Mouse (Mus musculus) kidney, postnatal 36 days (tissue): Measurements from ENCODE around the gene Numbl.

Experiments
- DNase-seq, 2 experiments: peaks; one replicate each; pipeline ENCODE4 v3.0.0; 2021 to 2022; ENCODE audit warnings: mixed read lengths in 2 of 2

The Numbl gene

DNA sequence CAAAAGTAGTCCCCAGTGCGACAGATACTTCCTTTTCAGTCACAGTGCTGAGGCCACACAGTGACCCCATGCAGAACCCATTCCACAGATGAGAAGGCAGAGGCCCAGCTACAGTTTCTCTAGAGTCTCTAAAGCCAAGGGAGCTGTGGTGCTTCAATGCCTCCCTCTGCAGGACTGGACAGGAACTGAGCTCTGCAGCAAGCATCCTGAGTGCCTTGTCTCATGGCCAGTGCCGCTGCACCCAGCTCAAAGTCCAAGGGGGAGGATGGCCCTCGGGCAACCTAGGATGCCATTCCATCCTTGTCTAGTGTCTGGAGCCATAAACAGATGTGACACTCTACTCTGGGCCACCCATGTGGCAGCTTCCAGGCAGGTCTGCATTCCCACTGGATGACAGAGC, 2.5 kb upstream of the Numbl start:
- DNase-seq, result peak; percentile 61 to 80

DNA sequence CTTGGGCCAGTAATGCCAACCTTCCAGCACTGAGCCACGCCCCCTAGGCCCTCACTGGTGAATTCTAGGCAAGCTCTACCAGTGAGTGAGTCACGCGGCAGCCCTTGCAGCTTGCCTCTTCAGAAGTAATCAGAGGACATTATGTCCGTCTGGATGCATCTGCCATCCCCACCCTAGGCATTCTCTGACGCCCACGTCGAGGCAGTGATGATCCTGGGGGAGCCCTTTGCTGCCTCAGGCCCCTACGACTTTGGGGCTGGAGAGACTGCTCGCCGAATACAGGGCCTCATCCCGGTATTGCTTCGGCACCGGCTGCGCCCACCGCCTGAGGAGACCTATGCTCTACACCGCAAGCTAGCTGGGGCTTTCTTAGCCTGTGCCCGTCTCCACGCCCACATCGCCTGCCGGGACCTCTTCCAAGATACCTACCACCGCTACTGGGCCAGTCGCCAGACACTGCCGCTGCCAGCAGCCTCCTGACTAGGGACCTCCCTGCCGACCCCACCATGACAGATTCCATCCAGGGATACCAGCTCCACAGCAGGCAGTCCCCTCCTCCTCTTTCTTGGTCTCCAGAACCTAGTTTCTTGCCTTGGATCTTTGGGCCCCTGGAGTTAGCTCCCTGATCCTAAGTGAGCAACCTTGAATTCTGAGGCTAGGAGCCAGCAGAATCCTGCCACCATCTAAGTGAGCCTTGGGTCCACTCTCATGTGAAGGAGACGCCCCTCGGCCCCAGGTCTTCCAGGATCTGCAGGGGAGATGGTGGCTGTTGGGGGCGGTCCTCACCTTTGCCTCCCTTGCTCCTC, 984 bp upstream of the Numbl start:
- DNase-seq, result peak; percentile 48 to 74

DNA sequence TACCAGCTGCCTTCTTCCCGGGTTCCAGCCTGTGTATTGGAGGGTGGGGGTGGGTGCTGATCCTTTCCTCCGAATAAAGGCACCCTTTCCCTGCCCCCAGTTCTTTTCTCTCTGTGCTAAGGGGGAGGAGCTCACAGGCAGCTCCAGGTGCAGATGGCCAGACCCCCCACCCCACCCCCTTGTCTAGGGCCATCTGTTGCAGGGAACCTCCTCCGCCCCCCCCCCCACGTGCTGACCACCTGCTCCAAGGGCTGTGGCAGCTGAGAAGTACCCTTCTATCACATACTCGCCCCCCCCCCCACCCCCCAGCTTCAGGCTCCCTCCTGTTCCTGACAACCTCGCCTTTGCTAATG, 405 bp upstream of the Numbl start:
- DNase-seq, result no peak

DNA sequence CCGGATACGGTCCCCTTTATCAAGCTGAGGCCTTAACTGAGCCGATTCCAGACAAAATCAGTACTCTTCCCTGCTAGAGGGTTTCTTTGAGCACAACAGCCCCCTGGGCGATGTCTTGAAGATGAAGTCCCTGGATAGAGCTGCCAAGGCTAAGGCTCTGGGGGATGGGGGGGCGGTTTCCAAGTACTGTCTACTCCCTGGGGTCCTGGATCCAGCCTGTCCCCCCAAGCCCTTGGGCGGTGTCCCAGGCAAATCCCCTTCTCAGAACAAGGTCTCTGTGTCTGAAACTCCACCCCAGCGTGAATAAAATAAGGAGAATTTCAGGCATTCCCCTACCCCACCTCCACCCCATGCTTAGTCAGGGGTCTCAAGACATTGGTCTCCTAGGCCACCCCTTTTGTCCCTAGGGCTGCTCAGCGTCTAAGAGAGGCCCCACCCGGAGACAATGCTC, 1.1 kb downstream of the Numbl start:
- no peak for DNase-seq

DNA sequence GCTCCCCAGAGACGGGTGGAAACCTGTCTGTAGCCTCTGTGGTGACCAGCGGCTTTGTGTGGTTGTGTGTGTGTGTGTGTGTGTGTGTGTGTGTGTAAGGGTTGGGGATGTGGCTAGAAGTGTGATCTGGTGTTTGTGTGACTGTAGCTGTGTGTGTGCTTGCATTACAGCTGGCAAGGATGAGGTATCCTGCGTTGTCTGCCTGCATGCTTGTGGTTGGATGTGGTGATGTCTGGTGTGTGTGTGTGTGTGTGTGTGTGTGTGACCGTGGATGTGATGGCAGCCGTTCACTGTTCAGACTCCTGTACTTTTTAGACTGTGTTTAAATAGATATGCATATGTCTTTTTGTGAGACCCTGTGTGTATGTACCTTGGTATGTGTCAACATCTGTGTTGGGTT, 1.5 kb downstream of the Numbl start:
- DNase-seq, result no peak

DNA sequence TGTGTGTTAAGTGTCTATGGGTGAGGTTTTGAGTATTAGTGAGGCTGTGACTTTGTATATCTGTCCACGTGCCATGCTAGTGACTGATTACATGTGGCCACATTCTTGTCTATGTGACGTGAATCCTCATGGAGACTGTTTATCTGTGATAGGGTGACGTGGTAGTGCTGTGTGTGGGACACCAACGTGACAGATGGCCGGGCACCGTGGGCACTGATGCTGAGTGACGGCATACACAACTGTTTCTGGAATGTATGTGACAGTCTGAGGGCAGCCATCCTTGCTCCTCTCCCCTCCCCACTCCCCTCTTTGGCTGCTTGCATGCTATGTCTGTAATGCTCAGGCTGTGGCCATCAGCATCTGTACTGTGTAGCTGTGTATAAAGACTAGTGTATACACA, 2.6 kb downstream of the Numbl start:
- no peak for DNase-seq

DNA sequence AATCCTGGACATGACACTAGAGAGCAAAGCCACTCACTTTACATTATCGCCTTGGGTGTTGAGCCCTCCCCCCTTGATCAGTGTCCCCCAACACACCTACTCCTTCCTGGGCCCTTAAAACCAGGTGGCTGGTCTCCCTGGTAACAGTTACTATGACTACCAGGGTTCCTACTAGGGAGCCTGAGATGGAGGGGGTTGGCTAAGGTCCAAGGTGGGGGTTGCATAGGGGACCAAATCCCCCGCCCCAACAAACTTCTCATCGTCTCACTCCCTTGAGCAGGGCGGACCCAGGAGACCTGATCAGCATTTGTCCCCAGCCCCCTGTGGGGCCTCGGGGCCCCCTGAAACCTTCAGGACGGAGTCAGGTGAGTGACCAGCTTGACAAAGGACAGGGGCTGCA, 3.7 kb downstream of the Numbl start:
- DNase-seq, result no peak

DNA sequence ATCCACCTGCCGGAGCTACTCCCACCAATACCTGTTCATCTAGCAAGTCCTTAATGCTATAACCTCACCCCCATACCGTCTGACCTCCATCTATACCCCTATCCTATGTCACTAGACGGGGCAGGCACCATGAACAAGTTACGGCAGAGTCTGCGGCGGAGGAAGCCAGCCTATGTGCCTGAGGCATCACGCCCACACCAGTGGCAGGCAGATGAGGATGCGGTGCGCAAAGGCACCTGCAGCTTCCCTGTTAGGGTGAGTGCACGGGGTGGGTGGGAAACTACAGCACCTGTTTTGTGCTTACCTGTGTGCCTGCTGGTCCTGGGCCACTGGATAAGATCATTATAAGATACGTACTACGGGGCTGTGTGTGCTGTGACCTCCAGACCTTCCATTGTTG, 6.5 kb downstream of the Numbl start:
- no peak for DNase-seq

DNA sequence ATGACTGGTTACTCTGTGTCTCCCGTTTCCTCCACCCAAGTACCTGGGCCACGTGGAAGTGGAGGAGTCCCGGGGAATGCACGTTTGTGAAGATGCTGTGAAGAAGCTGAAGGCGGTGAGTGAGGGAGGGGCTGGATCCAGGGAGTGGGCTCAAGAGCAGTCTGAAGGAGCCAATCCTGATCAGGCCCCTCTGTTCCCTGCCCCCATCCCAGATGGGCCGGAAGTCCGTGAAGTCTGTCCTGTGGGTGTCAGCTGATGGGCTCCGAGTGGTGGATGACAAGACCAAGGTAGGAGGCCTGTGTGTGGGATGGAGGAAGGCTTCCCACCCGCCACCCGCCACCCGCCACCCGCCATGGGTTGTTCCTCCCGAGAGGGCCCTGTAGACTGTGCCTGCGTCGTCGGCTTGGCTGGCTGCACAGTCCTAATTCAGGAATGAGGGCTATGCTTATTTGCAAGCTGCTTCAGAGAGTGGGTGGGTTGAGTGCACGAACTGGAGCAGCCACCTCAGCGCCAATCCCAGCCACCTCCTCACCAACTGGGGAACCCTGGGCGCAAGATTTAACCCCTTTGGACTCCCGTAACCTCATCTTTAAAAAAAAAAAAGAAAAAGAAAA, 8.4 kb downstream of the Numbl start:
- no peak for DNase-seq

DNA sequence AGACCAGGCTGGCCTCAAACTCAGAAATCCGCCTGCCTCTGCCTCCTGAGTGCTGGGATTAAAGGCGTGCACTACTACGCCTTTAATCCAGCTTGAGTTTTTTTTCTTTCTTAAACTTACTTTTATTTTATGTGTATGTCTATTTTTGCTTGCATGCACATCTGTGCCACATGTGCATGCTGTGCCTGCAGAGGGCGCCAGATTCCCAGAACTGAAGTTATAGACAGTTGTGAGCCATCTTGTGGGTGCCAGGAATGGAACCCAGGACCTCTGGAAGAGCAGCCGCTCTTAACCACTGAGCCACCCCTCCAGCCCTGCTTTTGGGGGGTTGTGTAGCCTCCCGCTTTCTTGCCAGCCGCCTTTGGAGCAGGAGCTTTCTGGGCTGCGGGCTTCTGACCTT, 13.2 kb downstream of the Numbl start:
- no peak for DNase-seq

DNA sequence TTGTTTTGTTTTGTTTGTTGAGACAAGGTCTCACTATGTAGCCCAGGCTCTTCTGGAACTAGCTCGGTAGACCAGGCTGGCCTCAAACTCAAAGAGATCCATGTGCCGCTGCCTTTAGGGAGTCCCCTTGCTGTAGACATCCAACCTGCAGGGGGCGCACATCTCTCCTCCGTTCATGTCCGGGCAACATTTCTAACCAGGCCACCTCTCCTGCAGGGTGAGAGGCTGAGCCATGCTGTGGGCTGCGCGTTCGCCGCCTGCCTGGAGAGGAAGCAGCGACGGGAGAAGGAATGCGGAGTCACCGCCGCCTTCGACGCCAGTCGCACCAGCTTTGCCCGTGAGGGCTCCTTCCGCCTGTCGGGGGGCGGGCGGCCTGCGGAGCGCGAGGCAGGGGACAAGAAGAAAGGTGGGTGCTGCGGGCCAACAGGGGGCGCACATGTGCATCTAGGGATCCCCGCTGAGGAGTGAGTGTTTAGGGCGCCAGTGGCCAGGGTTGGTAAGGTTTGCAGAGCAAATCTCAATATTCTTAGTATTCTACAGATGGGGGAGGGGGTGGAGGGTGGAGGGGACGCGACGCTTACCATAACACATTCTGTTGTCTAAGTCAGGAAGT, 15.6 kb downstream of the Numbl start:
- DNase-seq, result peak in 1 of 2 experiments; percentile 67

DNA sequence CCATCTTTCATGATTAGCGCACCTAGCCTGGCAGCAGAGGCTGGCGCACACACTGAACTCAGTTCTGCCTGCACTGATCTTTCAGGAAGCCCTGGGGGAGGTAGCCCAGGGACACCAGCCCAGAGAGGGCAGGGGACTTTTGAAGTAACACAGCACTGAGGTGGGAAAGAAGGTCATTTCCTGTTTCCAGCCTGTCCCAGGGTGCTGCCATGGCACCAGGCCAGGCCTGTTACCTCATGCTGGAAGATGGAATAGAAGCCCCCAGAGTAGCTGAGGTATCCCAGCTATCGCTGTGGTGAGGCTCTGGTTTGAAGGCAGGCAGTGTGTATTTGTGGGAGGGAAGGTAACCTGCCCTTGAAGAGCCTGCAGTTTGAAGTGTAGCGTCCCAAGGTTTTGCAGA, 16.7 kb downstream of the Numbl start:
- DNase-seq, result no peak

DNA sequence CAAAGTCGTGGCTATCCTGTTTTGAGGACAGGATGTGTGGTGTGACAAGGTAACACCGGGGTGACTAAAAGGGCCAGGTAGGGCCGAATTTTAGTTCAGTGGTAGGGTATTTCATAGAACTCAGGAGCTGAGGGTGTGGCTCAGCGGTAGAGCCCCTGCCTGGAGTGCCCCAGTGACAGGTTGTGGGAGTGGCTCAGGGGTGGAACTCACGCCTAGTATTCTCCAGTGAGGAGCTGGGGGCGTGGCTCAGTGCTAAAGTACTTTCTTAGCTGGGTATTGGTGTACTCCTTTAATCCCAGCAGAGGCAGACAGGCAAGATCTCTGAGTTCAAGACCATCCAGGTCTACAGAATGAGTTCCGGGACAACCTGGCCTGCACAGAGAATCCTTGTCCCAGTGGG, 17.8 kb downstream of the Numbl start:
- DNase-seq, result no peak

DNA sequence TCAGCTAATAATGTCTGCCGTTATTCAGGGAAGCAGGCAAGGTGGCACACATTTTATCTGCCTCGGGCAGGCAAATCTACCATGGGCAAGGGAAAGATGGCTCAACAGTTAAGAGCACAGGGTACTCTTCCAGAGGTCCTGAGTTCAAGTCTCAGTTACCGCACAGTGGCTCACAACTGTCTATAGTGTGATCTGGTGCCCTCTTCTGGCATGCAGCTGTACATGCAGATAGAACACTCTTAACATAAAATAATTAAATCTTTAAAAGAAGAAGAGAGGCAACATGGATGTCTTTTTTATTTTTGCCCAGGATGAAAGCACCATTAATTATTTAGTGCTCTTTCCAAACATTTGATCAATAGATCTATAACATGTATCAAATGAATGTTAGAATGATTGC, 19.0 kb downstream of the Numbl start:
- peak in 1 of 2 experiments; percentile 43 for DNase-seq

DNA sequence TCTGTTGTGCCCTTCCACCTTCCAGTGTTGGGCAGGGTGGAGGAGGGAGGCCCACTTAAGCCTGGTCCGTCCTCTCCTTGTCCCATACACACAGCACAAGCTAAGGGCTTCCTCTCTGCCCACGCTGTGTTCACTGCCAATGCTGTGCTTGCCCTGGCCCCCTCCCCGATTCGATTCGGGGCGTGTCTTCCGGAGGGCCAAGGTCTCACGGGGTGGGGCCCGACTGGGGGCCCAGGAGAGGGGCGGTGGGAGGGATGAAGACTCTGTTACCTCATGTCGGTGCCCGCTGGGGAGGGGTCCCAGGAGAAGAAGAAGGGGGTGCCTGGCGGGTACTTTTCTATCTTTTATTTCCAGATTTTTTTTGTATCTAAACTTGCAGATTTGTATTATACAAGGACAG, 23.5 kb downstream of the Numbl start:
- DNase-seq, result no peak

DNA sequence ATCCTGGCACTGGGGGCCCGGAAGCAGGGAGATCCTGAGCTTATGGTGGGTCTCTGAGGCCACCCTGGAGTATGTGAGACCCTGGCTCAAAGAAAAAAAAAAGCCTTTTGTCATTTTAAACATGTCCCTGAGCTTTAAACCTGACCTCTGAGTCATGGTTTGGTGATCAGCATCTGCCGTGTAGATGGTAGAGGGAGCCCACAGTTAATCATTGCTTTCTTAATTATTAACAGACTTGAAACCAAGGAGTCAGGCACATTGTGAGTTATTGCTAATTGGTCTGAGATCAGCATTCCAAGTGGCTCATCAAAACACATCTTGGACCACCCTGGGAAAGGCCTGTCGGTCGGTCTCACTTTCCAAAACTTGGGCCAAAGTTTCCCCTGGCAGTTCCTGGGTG, 24.0 kb downstream of the Numbl start:
- peak in 1 of 2 experiments; percentile 46 for DNase-seq

DNA sequence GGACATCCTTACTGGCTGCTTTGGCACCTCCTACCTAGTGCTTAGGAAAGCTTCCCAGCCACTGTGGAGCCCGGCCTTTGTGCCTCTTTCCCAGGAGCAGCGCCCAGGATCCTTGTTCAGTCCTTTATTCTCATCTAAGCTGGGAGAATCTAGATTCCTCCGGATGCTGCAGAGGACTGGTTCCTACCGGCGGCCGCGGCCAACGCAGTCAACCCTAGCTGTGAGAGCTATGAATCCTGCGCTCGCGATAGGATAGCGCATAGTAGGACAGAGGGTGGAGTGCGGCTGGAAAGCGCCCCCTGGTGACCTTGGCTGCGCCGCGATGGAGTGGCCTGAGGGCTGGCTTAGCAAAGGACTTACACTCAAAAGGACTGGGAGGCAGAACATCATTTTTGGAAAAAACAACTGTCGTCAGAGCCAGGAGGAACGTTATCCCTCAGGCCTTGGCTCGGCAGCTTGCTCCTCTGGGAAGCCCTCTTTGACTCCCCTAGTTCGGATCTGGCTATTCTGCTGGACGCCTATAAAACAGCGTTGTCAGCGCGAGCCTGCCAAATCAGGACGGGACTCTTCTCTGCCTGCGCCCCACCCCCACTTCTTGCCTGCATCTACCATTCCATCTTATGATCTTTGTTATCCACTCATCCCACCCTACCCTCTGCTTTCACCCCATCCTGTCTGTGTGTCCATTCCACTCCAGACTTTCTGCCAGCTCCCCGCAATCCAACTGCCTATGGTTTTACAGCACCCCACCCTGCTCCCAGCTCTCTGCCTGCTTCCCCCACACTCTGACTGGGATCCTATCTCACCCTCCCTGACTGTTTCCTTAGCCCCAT, 26.8 kb downstream of the Numbl start:
- DNase-seq, result peak in 1 of 2 experiments; percentile 55

DNA sequence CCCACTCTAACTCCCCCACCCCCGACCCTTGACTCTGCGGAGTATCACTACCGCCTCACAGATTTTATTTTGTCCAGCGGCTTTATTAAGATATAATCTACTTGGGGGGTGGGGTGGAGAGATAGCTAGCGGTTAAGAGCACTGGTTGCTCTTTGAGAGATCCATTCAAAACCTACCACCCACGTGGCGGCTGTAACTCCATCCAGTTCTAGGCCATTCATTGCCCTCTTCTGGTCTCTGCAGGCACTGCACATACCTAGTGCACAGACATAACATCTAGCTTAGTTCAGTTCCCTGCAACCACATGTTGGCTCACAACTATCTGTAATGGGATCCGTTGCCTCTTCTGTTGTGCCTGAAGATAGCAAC, 27.4 kb downstream of the Numbl start:
- peak; percentile 77 to 84 for DNase-seq

DNA sequence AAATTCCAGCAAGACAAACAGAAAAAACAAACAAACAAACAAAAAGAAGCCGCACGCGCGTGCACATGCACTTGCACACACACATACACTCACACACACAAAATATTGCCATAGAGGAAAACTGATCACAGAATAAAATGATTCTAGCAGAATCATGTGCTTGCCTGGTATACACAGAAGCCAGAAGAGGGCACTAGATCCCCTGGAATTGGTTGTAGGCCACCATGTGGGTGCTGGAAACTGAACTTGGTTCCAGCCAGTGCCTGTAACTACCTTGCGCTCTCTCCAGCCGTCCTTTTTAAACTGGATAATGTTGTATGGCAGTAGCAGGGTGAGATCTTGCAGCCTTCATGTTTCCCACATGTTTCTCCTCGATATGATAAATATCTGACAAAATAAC, 30.5 kb downstream of the Numbl start:
- DNase-seq, result no peak

DNA sequence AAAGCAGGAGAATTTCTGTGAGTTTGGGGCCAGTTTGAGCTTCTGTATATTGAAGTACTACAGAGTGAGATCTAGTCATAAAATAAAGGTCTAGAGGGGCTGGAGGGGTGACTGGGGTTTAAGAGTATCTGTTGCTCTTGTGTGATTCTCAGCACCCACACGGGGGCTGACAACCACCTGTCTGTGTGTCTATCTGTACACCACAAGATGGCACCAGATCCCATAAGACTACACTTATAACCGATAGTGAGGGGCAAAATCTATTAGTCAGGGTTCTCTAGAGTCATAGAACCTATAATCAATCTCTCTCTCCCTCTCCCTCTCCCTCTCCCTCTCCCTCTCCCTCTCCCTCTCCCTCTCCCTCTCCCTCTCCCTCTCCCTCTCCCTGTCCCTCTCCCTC, 32.3 kb downstream of the Numbl start:
- no peak for DNase-seq

DNA sequence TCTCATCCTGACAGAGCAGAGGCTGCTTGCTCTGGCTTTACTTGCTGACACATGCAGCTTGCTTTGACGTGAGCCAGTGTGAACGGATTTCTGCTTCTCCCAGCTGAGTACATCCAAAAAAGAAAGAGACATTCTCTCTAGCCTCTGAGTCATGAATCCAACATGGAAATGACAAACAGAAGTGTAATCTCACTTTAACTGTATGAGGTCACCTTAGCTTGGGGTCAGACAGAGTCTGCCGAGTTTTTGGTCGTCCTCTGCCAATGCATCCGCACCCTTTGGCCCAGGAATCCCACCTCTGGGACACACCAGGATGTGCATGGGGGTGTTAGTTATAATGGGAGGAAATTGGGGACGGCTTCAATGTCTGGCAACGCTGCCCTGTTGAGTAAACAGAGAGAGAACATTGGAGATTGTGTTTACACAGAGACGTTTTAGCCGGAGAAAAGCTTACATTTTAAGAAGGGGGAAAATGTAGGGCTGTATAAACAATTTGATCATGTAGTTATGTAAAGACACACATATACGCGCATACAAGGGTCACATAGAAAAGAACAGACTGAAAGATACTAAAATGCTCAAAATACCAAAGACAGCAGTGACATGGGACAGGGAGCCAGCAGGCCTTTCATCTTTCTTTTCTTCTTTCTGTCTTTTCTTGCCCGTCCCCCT, 33.7 kb downstream of the Numbl start:
- peak; percentile 41 to 50 for DNase-seq

DNA sequence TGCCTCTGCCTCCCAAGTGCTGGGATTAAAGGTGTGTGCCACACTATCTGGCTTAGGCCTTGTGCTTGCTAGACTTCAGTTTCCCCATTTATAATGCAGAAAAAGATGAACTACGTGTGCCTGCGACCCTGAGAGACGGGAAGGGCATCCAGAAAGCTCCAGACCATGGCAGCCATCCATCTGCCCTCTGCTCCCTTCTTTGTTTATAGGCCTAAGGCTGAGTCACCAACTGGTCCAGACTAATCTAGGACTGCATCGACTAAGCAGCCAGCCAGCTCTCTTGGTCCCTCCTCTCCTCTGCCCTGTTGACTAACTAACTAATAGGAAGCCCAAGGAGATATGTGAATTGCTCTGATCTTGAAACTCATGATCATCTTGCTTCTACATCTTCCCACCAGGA, 37.7 kb downstream of the Numbl start:
- peak; percentile 47 to 53 for DNase-seq

DNA sequence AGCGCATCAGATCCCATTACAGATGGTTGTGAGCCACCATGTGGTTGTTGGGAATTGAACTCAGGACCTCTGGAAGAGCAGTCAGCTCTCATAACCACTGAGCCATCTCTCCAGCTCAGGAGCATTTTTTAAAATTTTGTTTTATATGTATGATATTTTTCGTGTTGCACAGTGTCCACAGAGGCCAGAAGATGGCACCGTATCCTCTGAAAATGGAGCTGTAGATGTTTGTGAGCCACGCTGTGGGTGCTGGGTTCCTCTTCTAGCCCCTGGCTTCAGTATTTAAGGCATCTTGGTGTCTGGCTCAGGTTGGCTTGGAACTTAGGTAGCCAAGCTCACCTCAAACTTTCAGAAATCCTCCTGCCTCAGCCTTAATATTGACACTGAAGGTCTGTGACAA, 38.3 kb downstream of the Numbl start:
- no peak for DNase-seq
